Mouse (Mus musculus) cerebellum, adult 2 months (tissue): ENCODE results near the gene Crabp2.

Experiments used
- CTCF ChIP-seq: fragments of 200-500 bp; IDR thresholded peaks from 2 replicates; pipeline ENCODE4 v1.5.1; 2011; ENCODE audit warnings: low read depth, mild to moderate bottlenecking, control low read depth, low read length, moderate library complexity, borderline replicate concordance; ENCODE audit not compliant: insufficient read depth
- POLR2A ChIP-seq: fragments of 200-500 bp; IDR thresholded peaks from 2 replicates; pipeline ENCODE4 v1.6.1; 2011; ENCODE audit warnings: low read length, control low read depth, borderline replicate concordance; ENCODE audit not compliant: insufficient read depth

GRCm38 (mm10) chr3:87999243-87999895 is 50.9 kb downstream of the Crabp2 start:
- TF ChIP-seq CTCF (no peak), POLR2A (no peak)
